Mouse (Mus musculus) left cerebral cortex, postnatal 25 days (tissue): ENCODE measurements at regions not wholly inside any gene's neighbourhood (a gene's known extent, or its start where the extent isn't known, plus 50 kb on each side); places are given as distances from the start of the nearest gene placed in this dataset.

Source experiments
- DNase-seq, 2 experiments: peaks; one replicate each; pipeline ENCODE4 v3.0.0; 2022; ENCODE audit warnings: low spot score in 2 of 2, mixed read lengths in 1 of 2
- intact Hi-C: fragments of 180-260 bp; cut with DNase I; formaldehyde crosslinking; loops from one replicate; pipeline ENCODE4 v1.15.1; 2025

- intact Hi-C loops: no loop called here
- no peak for DNase-seq
Observed at GRCm38 (mm10) chr12:96509658-96510057, 817.6 kb downstream of the Flrt2 start.

- DNase-seq: no peak
- intact Hi-C loops: no loop called here
Observed at GRCm38 (mm10) chr12:96558824-96559223, 866.8 kb downstream of the Flrt2 start.

- intact Hi-C loops: no loop called here
- DNase-seq: no peak
Observed at GRCm38 (mm10) chr12:96594845-96595244, 902.8 kb downstream of the Flrt2 start.

GRCm38 (mm10) chr12:96615134-96615533, 923.1 kb downstream of the Flrt2 start:
- DNase-seq: no peak
- intact Hi-C loops: no loop called here

- no peak for DNase-seq
- intact Hi-C loops: no loop called here
Observed at GRCm38 (mm10) chr12:96615850-96616249, 923.8 kb downstream of the Flrt2 start.

GRCm38 (mm10) chr12:96617226-96617625, 925.2 kb downstream of the Flrt2 start:
- intact Hi-C loops: no loop called here
- no peak for DNase-seq
